Mouse (Mus musculus): ENCODE data around the gene Pou2f3.

DNA sequence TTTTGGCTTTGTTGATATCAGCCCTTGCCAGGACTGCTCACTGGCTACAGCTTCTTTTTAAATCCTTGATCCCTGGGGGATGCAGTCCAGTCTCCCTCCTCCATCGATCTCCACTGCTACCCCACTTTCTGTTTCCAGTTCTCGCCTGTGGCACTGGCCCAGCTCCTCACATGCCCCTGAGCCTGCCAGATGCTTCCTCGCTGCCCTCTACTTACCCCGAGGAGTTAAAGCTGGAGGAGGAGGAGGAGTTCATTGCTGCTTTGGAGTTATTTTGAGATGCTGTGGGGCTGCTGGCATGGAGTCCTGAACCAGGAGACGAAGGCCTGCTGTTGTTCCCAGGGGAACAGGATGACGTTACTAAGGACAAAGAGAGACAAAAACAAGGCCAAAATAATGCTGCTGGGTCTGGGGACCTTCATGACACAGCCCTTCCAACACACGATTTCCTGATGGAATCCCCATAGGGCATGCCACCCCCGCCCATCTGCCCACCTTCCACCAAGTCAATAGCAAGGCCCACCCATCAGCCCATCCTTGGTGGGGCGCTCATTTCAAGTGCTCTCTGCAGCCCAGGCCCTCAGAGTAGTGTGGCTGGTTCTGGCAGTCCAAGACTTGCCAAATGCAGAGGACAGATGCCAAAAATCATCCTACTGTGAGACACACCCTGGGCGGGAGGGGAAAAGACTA, 82.9 kb downstream of the Pou2f3 start:
- TF ChIP-seq CTCF (IDR thresholded peaks at IDR 0.05; ENCODE audit: insufficient read depth, low read length): no peak
- TF ChIP-seq POLR2A (IDR thresholded peaks at IDR 0.05; ENCODE audit: borderline replicate concordance, extremely low read depth, low read depth, low read length): no peak
